13 mouse cellular contexts compared by ENCODE assay signal in the genomic region with DNA sequence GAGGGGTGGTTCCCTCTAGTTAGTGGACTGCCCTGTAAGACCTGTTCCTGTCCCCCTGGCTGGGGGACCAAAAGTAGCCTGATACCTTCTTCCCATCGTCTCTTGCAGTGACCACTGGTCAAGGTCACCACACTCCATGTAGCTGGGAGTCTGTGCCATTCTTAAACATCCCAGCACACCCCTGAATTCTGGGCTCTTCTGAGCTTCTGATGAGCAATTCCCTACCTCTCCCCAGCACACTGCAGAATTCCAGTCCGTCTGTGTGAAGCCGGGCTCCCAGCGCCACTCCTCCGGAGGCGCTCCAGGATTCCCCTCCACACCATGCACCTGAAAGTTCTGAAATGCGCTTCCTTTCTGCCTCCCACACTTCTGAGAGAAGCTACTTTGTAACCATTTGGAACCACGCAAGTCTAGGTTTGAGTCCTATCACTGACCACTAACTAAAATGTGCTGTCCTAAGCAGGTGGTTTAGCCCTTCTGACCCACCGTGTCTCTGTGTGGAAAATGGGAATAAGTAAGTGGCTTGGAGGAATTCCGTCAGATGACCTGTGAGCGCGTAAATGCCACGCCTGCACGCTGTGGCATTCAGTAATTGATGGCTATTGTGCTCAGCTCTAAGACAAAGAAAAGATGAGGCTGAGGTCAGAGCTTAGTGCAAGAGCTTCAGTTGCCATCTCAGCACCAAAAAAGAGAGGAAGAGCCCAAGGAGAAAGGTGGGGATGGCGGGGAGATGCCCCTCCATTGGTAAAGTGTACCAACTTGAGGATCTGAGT.
A peak's percentile ranks its signal among the peaks of the same experiment; 100 is the strongest.
DNase-seq lines count a peak whose midpoint lies in the region; ATAC-seq and TF ChIP-seq lines count a peak whose summit lies in the region.
"Had no signal": no experiment of that assay in that cellular context is flagged by ENCODE, and none has a peak within 500 bp of the region (broad histone marks: within the 10 kb centered on the region; RNA-seq: fewer than 3 reads in every experiment).

No protein-coding gene starts in this region.

- no peaks in the 10 kb centered on the region for H3K36me3 ChIP-seq in hindbrain, embryonic 10.5 days
- H3K36me3 ChIP-seq in hindbrain, postnatal 0 days (ENCODE audit: insufficient read depth, low read length), result no peaks in the 10 kb centered on the region
- no peaks in the 10 kb centered on the region for H3K36me3 ChIP-seq in hindbrain, embryonic 16.5 days (ENCODE audit: control insufficient read depth, insufficient read depth, low read length)
- no peaks in the 10 kb centered on the region for H3K36me3 ChIP-seq in neural tube, embryonic 11.5 days (ENCODE audit: control insufficient read depth, insufficient read depth, low read length)

- H3K27ac ChIP-seq in hindbrain, embryonic 10.5 days, result peak overlapping the region; percentile 87
- no peak overlapping the region for H3K27ac ChIP-seq in hindbrain, postnatal 0 days
- peak overlapping the region; percentile 59 for H3K27ac ChIP-seq in hindbrain, embryonic 16.5 days (ENCODE audit: low read depth, low read length)
- peak overlapping the region; percentile 79 for H3K27ac ChIP-seq in neural tube, embryonic 11.5 days (ENCODE audit: low read depth, low read length)
- H3K27ac ChIP-seq: gastrocnemius, adult 2 months had no signal

- ATAC-seq in hindbrain, postnatal 0 days, result no peak
- ATAC-seq in hindbrain, embryonic 16.5 days, result no peak
- no peak for ATAC-seq in neural tube, embryonic 11.5 days (ENCODE audit: insufficient read depth, low FRiP score, low TSS enrichment)
- no peak for ATAC-seq in megakaryocyte progenitor cell, adult 5-6 weeks (replicated peaks; ENCODE audit: poor library complexity)
- ATAC-seq: liver, postnatal 0 days had no signal

- TF ChIP-seq CTCF in hindbrain, postnatal 0 days (IDR thresholded peaks at IDR 0.05; ENCODE audit: low read depth), result no peak

- DNase-seq in hindbrain, embryonic 10.5 days (ENCODE audit: low spot score), result peak; percentile 37
- no peak for DNase-seq in hindbrain, postnatal 0 days (ENCODE audit: low spot score)
- peak; percentile 44 for DNase-seq in embryo, embryonic 10 days (ENCODE audit: low spot score)
- peak; percentile 57 for DNase-seq in neural tube, embryonic 11.5 days (ENCODE audit: low spot score)
- DNase-seq in right cerebral cortex, postnatal 4 days, result no peak
- DNase-seq in gastrocnemius, adult 18-20 months (ENCODE audit: low spot score), result no peak
- DNase-seq: cerebellum, adult 2 months; gastrocnemius, adult 2 months; kidney, postnatal 14 days; liver, postnatal 0 days; thymus, adult 18-20 months had no signal

- H3K4me1 ChIP-seq in hindbrain, embryonic 10.5 days (replicated peaks), result peaks cover 64% of the 10 kb centered on the region
- H3K4me1 ChIP-seq in hindbrain, postnatal 0 days (ENCODE audit: insufficient read depth, low read length), result no peaks in the 10 kb centered on the region; the same call in 1 of the 2 replicates
- peaks cover 14% of the 10 kb centered on the region for H3K4me1 ChIP-seq in hindbrain, embryonic 16.5 days (ENCODE audit: control insufficient read depth, insufficient read depth, low read depth, low read length)
- peaks cover 16% of the 10 kb centered on the region for H3K4me1 ChIP-seq in neural tube, embryonic 11.5 days (ENCODE audit: control insufficient read depth, insufficient read depth, low read length)

- H3K4me3 ChIP-seq in hindbrain, embryonic 10.5 days, result peak overlapping the region; percentile 46
- no peak overlapping the region for H3K4me3 ChIP-seq in hindbrain, postnatal 0 days (ENCODE audit: low read length)
- no peak overlapping the region for H3K4me3 ChIP-seq in hindbrain, embryonic 16.5 days (ENCODE audit: low read length)
- H3K4me3 ChIP-seq in neural tube, embryonic 11.5 days (ENCODE audit: low read depth, low read length), result peak overlapping the region; percentile 12
- H3K4me3 ChIP-seq: gastrocnemius, adult 2 months had no signal

- H3K27me3 ChIP-seq in hindbrain, embryonic 10.5 days (ENCODE audit: insufficient read depth, poor library complexity, severe bottlenecking), result peaks cover 72% of the 10 kb centered on the region
- H3K27me3 ChIP-seq in hindbrain, postnatal 0 days (ENCODE audit: insufficient read depth, low read length), result peaks cover 9% of the 10 kb centered on the region; the same call in 1 of the 2 replicates
- H3K27me3 ChIP-seq in hindbrain, embryonic 16.5 days (replicated peaks; ENCODE audit: control insufficient read depth, insufficient read depth, low read length), result peaks cover 7% of the 10 kb centered on the region
- no peaks in the 10 kb centered on the region for H3K27me3 ChIP-seq in neural tube, embryonic 11.5 days (ENCODE audit: control insufficient read depth, insufficient read depth, low read length)

- no peaks in the 10 kb centered on the region for H3K9me3 ChIP-seq in hindbrain, embryonic 10.5 days
- H3K9me3 ChIP-seq in hindbrain, postnatal 0 days (ENCODE audit: low read length), result no peaks in the 10 kb centered on the region
- no peaks in the 10 kb centered on the region for H3K9me3 ChIP-seq in hindbrain, embryonic 16.5 days (ENCODE audit: control insufficient read depth, low read length)
- H3K9me3 ChIP-seq in neural tube, embryonic 11.5 days (ENCODE audit: control insufficient read depth, low read length), result no peaks in the 10 kb centered on the region

- no peak overlapping the region for H3K9ac ChIP-seq in hindbrain, postnatal 0 days (replicated peaks; ENCODE audit: low read length)
- peak overlapping the region; percentile 18; the same call in 1 of the 2 replicates for H3K9ac ChIP-seq in hindbrain, embryonic 16.5 days (ENCODE audit: low read depth, low read length)
- H3K9ac ChIP-seq in neural tube, embryonic 11.5 days (ENCODE audit: low read length), result peak overlapping the region; percentile 51
- H3K9ac ChIP-seq: liver, postnatal 0 days had no signal

- WGBS in hindbrain, embryonic 10.5 days, result 6% methylated on average over 15 of the region's 15 CpGs
- 24% methylated on average over 15 of the region's 15 CpGs for WGBS in hindbrain, postnatal 0 days
- WGBS in hindbrain, embryonic 16.5 days, result 15% methylated on average over 15 of the region's 15 CpGs
- 4% methylated on average over 15 of the region's 15 CpGs for WGBS in neural tube, embryonic 11.5 days

- no peak overlapping the region for H3K4me2 ChIP-seq in hindbrain, postnatal 0 days (ENCODE audit: low read depth, low read length)
- H3K4me2 ChIP-seq in hindbrain, embryonic 16.5 days (ENCODE audit: low read length), result peak overlapping the region; percentile 46
- H3K4me2 ChIP-seq in neural tube, embryonic 11.5 days (ENCODE audit: low read depth), result peak overlapping the region; percentile 31

Comparison
In these comparisons a context has a peak if more than half of its experiments do, and no peak if none do; other contexts are left out.
1. DNase-seq: peak in hindbrain, embryonic 10.5 days (single experiment), embryo, embryonic 10 days (single experiment) and neural tube, embryonic 11.5 days (single experiment); none in hindbrain, postnatal 0 days (single experiment), right cerebral cortex, postnatal 4 days (single experiment) and gastrocnemius, adult 18-20 months (single experiment).
2. H3K4me3 ChIP-seq: peak in hindbrain, embryonic 10.5 days (single experiment) and neural tube, embryonic 11.5 days (single experiment); none in hindbrain, postnatal 0 days (single experiment) and hindbrain, embryonic 16.5 days (single experiment).